Mouse (Mus musculus) ES-E14 (cell line): Measurements from ENCODE around the gene Uts2b. TPM values are rescaled to one million over a fixed set of nuclear protein-coding genes. Genes with fewer than 3 reads are reported as not detected.

Experiments
- DNase-seq: peaks from one replicate; pipeline ENCODE4 v3.0.0-alpha.2; 2013; ENCODE audit warnings: low read depth, low spot score
- H3K27ac ChIP-seq: 2 replicates; pipeline ENCODE4 v1.5.1; 2012; ENCODE audit warnings: low read depth, mild to moderate bottlenecking, low read length, moderate library complexity, mixed read lengths; ENCODE audit not compliant: poor library complexity, insufficient read depth, severe bottlenecking
- H3K36me3 ChIP-seq: 2 replicates; pipeline ENCODE4 v1.6.1; 2012; ENCODE audit warnings: mild to moderate bottlenecking, low read length, moderate library complexity, mixed read lengths; ENCODE audit not compliant: control insufficient read depth, poor library complexity, insufficient read depth, severe bottlenecking
- H3K4me1 ChIP-seq, 2 experiments: fragments of 150-350 bp in 1 of 2; sonication (generic) in 1 of 2; 2 replicates each; pipeline ENCODE4 v1.6.1; 2012; ENCODE audit warnings: low read length in 2 of 2, mild to moderate bottlenecking in 1 of 2, mixed read lengths in 1 of 2; ENCODE audit not compliant: control insufficient read depth in 2 of 2, insufficient read depth in 2 of 2, poor library complexity in 1 of 2
- H3K4me3 ChIP-seq, 2 experiments: fragments of 150-350 bp in 1 of 2; sonication (generic) in 1 of 2; 2 replicates each; pipeline ENCODE4 v1.5.1; 2012; ENCODE audit warnings: low read length in 2 of 2, low read depth in 1 of 2, mild to moderate bottlenecking in 1 of 2, mixed read lengths in 1 of 2; ENCODE audit not compliant: insufficient read depth in 1 of 2, poor library complexity in 1 of 2, severe bottlenecking in 1 of 2
- H3K9ac ChIP-seq: 2 replicates; pipeline ENCODE4 v1.6.1; 2012; ENCODE audit warnings: low read depth, mild to moderate bottlenecking, low read length, mixed read lengths; ENCODE audit not compliant: poor library complexity, insufficient read depth, severe bottlenecking
- H3K9me3 ChIP-seq: fragments of 150-350 bp; sonication (generic); 2 replicates; pipeline ENCODE4 v1.6.1; 2012; ENCODE audit warnings: low read depth, mild to moderate bottlenecking, low read length; ENCODE audit not compliant: control insufficient read depth, insufficient read depth
- CHD2 ChIP-seq: IDR thresholded peaks from 2 replicates; pipeline ENCODE4 v1.6.1; 2014; ENCODE audit warnings: mild to moderate bottlenecking, low read depth, low read length, inconsistent platforms
- HCFC1 ChIP-seq: IDR thresholded peaks from 2 replicates; pipeline ENCODE4 v1.6.1; 2012; ENCODE audit warnings: low read length, inconsistent platforms, borderline replicate concordance; ENCODE audit not compliant: insufficient read depth
- MAFK ChIP-seq: IDR thresholded peaks from 2 replicates; pipeline ENCODE4 v1.6.1; 2014; ENCODE audit warnings: mild to moderate bottlenecking, low read depth, low read length, inconsistent platforms; ENCODE audit not compliant: insufficient read depth
- ZC3H11A ChIP-seq: IDR thresholded peaks from 2 replicates; pipeline ENCODE4 v1.6.1; 2012; ENCODE audit warnings: low read depth, mild to moderate bottlenecking, inconsistent platforms, low read length, borderline replicate concordance
- ZNF384 ChIP-seq: IDR thresholded peaks from 2 replicates; pipeline ENCODE4 v1.6.1; 2012; ENCODE audit warnings: low read depth, low read length, inconsistent platforms
- in situ Hi-C, 2 experiments: fragments of 600-800 bp; cut with MboI; formaldehyde crosslinking; loops; one replicate each; pipeline ENCODE4 v1.15.1; 2025; ENCODE audit warnings: low sequenced_read_pairs in 2 of 2, inconsistent platforms in 1 of 2; ENCODE audit not compliant: unreplicated experiment in 2 of 2
- total RNA-seq: library from RNA; depleted of rRNA; stranded (reverse); fragments of 300-350 nt; gene quantifications from 2 replicates; pipeline ENCODE4 v1.2.3, GENCODE M21; 2012

The Uts2b gene
- total RNA-seq, 1 experiment: 0.76 TPM

GRCm38 (mm10) chr16:27382217-27382616 is 12.2 kb upstream of the Uts2b start:
- Histone ChIP-seq H3K9ac (no peak overlapping the region), H3K9me3 (no peaks in the 10 kb centered on the region), H3K27ac (no peak overlapping the region), H3K4me1 (no peaks in the 10 kb centered on the region), H3K4me3 (no peak overlapping the region), H3K36me3 (no peaks in the 10 kb centered on the region)
- TF ChIP-seq MAFK (no peak), ZNF384 (no peak), HCFC1 (no peak), ZC3H11A (no peak), CHD2 (no peak)
- in situ Hi-C loops: no loop called here
- no peak for DNase-seq

GRCm38 (mm10) chr16:27376556-27376955 is 6.5 kb upstream of the Uts2b start:
- in situ Hi-C loops: no loop called here
- H3K9ac ChIP-seq: no peak overlapping the region
- H3K36me3 ChIP-seq: no peaks in the 10 kb centered on the region
- no peak overlapping the region for H3K4me3 ChIP-seq
- no peaks in the 10 kb centered on the region for H3K9me3 ChIP-seq
- H3K4me1 ChIP-seq: no peaks in the 10 kb centered on the region
- no peak overlapping the region for H3K27ac ChIP-seq
- TF ChIP-seq ZNF384: no peak
- no peak for TF ChIP-seq HCFC1
- TF ChIP-seq ZC3H11A: no peak
- no peak for TF ChIP-seq CHD2
- no peak for TF ChIP-seq MAFK
- no peak for DNase-seq

GRCm38 (mm10) chr16:27375318-27375717 is 5.3 kb upstream of the Uts2b start:
- DNase-seq: no peak
- in situ Hi-C loops: no loop called here
- H3K9me3 ChIP-seq: no peaks in the 10 kb centered on the region
- no peaks in the 10 kb centered on the region for H3K4me1 ChIP-seq
- H3K4me3 ChIP-seq: no peak overlapping the region
- H3K27ac ChIP-seq: no peak overlapping the region
- TF ChIP-seq MAFK (no peak), ZNF384 (no peak), HCFC1 (no peak), ZC3H11A (no peak), CHD2 (no peak)
- no peak overlapping the region for H3K9ac ChIP-seq
- no peaks in the 10 kb centered on the region for H3K36me3 ChIP-seq

- no peak overlapping the region for H3K27ac ChIP-seq
- no peak for DNase-seq
- TF ChIP-seq ZNF384 (no peak), ZC3H11A (no peak), MAFK (no peak), CHD2 (no peak), HCFC1 (no peak)
- no peaks in the 10 kb centered on the region for H3K4me1 ChIP-seq
- H3K9ac ChIP-seq: no peak overlapping the region
- H3K36me3 ChIP-seq: no peaks in the 10 kb centered on the region
- H3K9me3 ChIP-seq: no peaks in the 10 kb centered on the region
- in situ Hi-C loops: no loop called here
- H3K4me3 ChIP-seq: no peak overlapping the region
These were observed 4.1 kb upstream of the Uts2b start for GRCm38 (mm10) chr16:27374139-27374538.

GRCm38 (mm10) chr16:27370700-27371099 is 661 bp upstream of the Uts2b start:
- Histone ChIP-seq H3K27ac (no peak overlapping the region), H3K4me1 (no peaks in the 10 kb centered on the region), H3K9me3 (no peaks in the 10 kb centered on the region), H3K4me3 (no peak overlapping the region), H3K9ac (no peak overlapping the region), H3K36me3 (no peaks in the 10 kb centered on the region)
- in situ Hi-C loops: no loop called here
- TF ChIP-seq ZNF384 (no peak), HCFC1 (no peak), CHD2 (no peak), MAFK (no peak), ZC3H11A (no peak)
- no peak for DNase-seq
